Mouse (Mus musculus) limb, embryonic 13.5 days (tissue): Measurements from ENCODE around the gene Padi1. TPM values are rescaled to one million over a fixed set of nuclear protein-coding genes. Genes with fewer than 3 reads are reported as not detected.

Experiments
- ATAC-seq: fragments of 200-750 bp; cut with Nextera tagmentation; 2 replicates; pipeline ENCODE4 v1.8.0; 2017; ENCODE audit warnings: low read depth, moderate number of reproducible peaks, moderate TSS enrichment; ENCODE audit not compliant: low FRiP score
- H3K27ac ChIP-seq: fragments of 300-500 bp; sonication (generic); 2 replicates; pipeline ENCODE4 v1.5.1; 2015; ENCODE audit warnings: inconsistent platforms, mild to moderate bottlenecking, moderate library complexity
- H3K27me3 ChIP-seq: fragments of 300-500 bp; sonication (generic); 2 replicates; pipeline ENCODE4 v1.6.1; 2015; ENCODE audit warnings: mild to moderate bottlenecking, inconsistent platforms
- H3K36me3 ChIP-seq: fragments of 300-500 bp; sonication (generic); 2 replicates; pipeline ENCODE4 v1.6.1; 2015; ENCODE audit warnings: inconsistent platforms, mild to moderate bottlenecking, moderate library complexity
- H3K4me1 ChIP-seq: fragments of 300-500 bp; sonication (generic); 2 replicates; pipeline ENCODE4 v1.6.1; 2015; ENCODE audit warnings: inconsistent platforms
- H3K4me2 ChIP-seq: fragments of 300-500 bp; sonication (generic); replicated peaks from 2 replicates; pipeline ENCODE4 v1.6.1; 2015; ENCODE audit warnings: inconsistent platforms, mild to moderate bottlenecking, moderate library complexity
- H3K4me3 ChIP-seq: fragments of 300-500 bp; sonication (generic); 2 replicates; pipeline ENCODE4 v1.5.1; 2015; ENCODE audit warnings: moderate library complexity, mild to moderate bottlenecking, inconsistent platforms
- H3K9ac ChIP-seq: fragments of 300-500 bp; sonication (generic); 2 replicates; pipeline ENCODE4 v1.6.1; 2015; ENCODE audit warnings: mild to moderate bottlenecking, inconsistent platforms
- H3K9me3 ChIP-seq: fragments of 300-500 bp; sonication (generic); 2 replicates; pipeline ENCODE4 v1.6.1; 2016; ENCODE audit warnings: inconsistent platforms
- WGBS: fragments of 180-500 bp; shearing (Covaris S2); methylation state at CpG from one replicate; pipeline ENCODE4 v1.1.7; 2015; 5-methylcytosine and 5-hydroxymethylcytosine counted together
- polyA plus RNA-seq: library from polyadenylated mRNA; unstranded; fragments of >200 nt; fragmentation: Nextera tagmentation; extraction: Ambion mirVana; gene quantifications from 2 replicates; pipeline ENCODE4 v1.2.1, GENCODE M21; 2015

The Padi1 gene
- polyA plus RNA-seq, 1 experiment from 2014 or later: 0.25 TPM

GRCm38 (mm10) chr4:140836208-140836866, 9.2 kb downstream of the Padi1 start:
- Histone ChIP-seq H3K27me3 (no peaks in the 10 kb centered on the region; the same call in 1 of the 2 replicates), H3K27ac (no peak overlapping the region), H3K4me3 (no peak overlapping the region), H3K4me1 (peaks cover 22% of the 10 kb centered on the region), H3K4me2 (no peak overlapping the region; the same call in 1 of the 2 replicates), H3K9me3 (no peaks in the 10 kb centered on the region), H3K36me3 (no peaks in the 10 kb centered on the region), H3K9ac (no peak overlapping the region)
- ATAC-seq: no peak
- WGBS: 64% methylated on average over 11 of the region's 11 CpGs

GRCm38 (mm10) chr4:140835682-140836081, 9.9 kb downstream of the Padi1 start:
- Histone ChIP-seq H3K4me3 (no peak overlapping the region), H3K27me3 (no peaks in the 10 kb centered on the region; the same call in 1 of the 2 replicates), H3K36me3 (no peaks in the 10 kb centered on the region), H3K9ac (no peak overlapping the region), H3K27ac (no peak overlapping the region), H3K9me3 (no peaks in the 10 kb centered on the region), H3K4me2 (peak overlapping the region; percentile 29; the same call in 1 of the 2 replicates), H3K4me1 (peaks cover 22% of the 10 kb centered on the region)
- ATAC-seq: peak; percentile 16; the same call in 1 of the 2 replicates
- WGBS: 3% methylated on average over 10 of the region's 10 CpGs

GRCm38 (mm10) chr4:140834327-140834934, 11.1 kb downstream of the Padi1 start:
- 63% methylated on average over 6 of the region's 6 CpGs for WGBS
- no peak for ATAC-seq
- Histone ChIP-seq H3K4me2 (no peak overlapping the region), H3K4me3 (no peak overlapping the region), H3K4me1 (peaks cover 22% of the 10 kb centered on the region), H3K27me3 (no peaks in the 10 kb centered on the region; the same call in 1 of the 2 replicates), H3K9ac (no peak overlapping the region), H3K9me3 (no peaks in the 10 kb centered on the region), H3K36me3 (no peaks in the 10 kb centered on the region), H3K27ac (no peak overlapping the region)

- WGBS: 34% methylated on average over 8 of the region's 8 CpGs
- H3K4me2 ChIP-seq: no peak overlapping the region
- no peak overlapping the region for H3K9ac ChIP-seq
- peaks cover 22% of the 10 kb centered on the region for H3K4me1 ChIP-seq
- no peak overlapping the region for H3K4me3 ChIP-seq
- no peaks in the 10 kb centered on the region; the same call in 1 of the 2 replicates for H3K27me3 ChIP-seq
- no peaks in the 10 kb centered on the region for H3K9me3 ChIP-seq
- no peak overlapping the region for H3K27ac ChIP-seq
- H3K36me3 ChIP-seq: no peaks in the 10 kb centered on the region
- no peak for ATAC-seq
Measured at GRCm38 (mm10) chr4:140832821-140833220, 12.8 kb downstream of the Padi1 start.

GRCm38 (mm10) chr4:140831808-140832207, 13.8 kb downstream of the Padi1 start:
- no peaks in the 10 kb centered on the region for H3K36me3 ChIP-seq
- H3K27ac ChIP-seq: no peak overlapping the region
- H3K4me2 ChIP-seq: no peak overlapping the region
- ATAC-seq: no peak
- H3K4me1 ChIP-seq: peaks cover 22% of the 10 kb centered on the region
- 78% methylated on average over 4 of the region's 4 CpGs for WGBS
- no peak overlapping the region for H3K9ac ChIP-seq
- no peaks in the 10 kb centered on the region for H3K9me3 ChIP-seq
- no peak overlapping the region for H3K4me3 ChIP-seq
- H3K27me3 ChIP-seq: no peaks in the 10 kb centered on the region; the same call in 1 of the 2 replicates

GRCm38 (mm10) chr4:140827237-140827636, 18.3 kb downstream of the Padi1 start:
- WGBS: 48% methylated on average over 3 of the region's 3 CpGs
- ATAC-seq: no peak
- H3K4me2 ChIP-seq: no peak overlapping the region
- no peaks in the 10 kb centered on the region; the same call in 1 of the 2 replicates for H3K36me3 ChIP-seq
- no peaks in the 10 kb centered on the region for H3K27me3 ChIP-seq
- no peaks in the 10 kb centered on the region for H3K4me1 ChIP-seq
- H3K27ac ChIP-seq: no peak overlapping the region
- H3K4me3 ChIP-seq: no peak overlapping the region
- H3K9ac ChIP-seq: no peak overlapping the region
- peaks cover 28% of the 10 kb centered on the region for H3K9me3 ChIP-seq

- Histone ChIP-seq H3K27me3 (no peaks in the 10 kb centered on the region), H3K9me3 (peaks cover 33% of the 10 kb centered on the region), H3K4me1 (no peaks in the 10 kb centered on the region), H3K4me3 (no peak overlapping the region), H3K4me2 (no peak overlapping the region), H3K9ac (no peak overlapping the region), H3K27ac (no peak overlapping the region), H3K36me3 (no peaks in the 10 kb centered on the region; the same call in 1 of the 2 replicates)
- WGBS: 59% methylated on average over 11 of the region's 11 CpGs
- ATAC-seq: no peak
Measured at GRCm38 (mm10) chr4:140825942-140826341, 19.6 kb downstream of the Padi1 start.

- no peak overlapping the region for H3K27ac ChIP-seq
- no peak overlapping the region for H3K9ac ChIP-seq
- 76% methylated on average over 5 of the region's 5 CpGs for WGBS
- H3K4me2 ChIP-seq: no peak overlapping the region
- H3K9me3 ChIP-seq: peaks cover 33% of the 10 kb centered on the region
- no peaks in the 10 kb centered on the region; the same call in 1 of the 2 replicates for H3K36me3 ChIP-seq
- H3K4me1 ChIP-seq: no peaks in the 10 kb centered on the region
- H3K27me3 ChIP-seq: no peaks in the 10 kb centered on the region
- ATAC-seq: no peak
- H3K4me3 ChIP-seq: no peak overlapping the region
Measured at GRCm38 (mm10) chr4:140821988-140822387, 23.6 kb downstream of the Padi1 start.

GRCm38 (mm10) chr4:140817413-140817812, 28.2 kb downstream of the Padi1 start:
- Histone ChIP-seq H3K4me2 (no peak overlapping the region), H3K36me3 (no peaks in the 10 kb centered on the region), H3K9me3 (peaks cover 7% of the 10 kb centered on the region), H3K27me3 (no peaks in the 10 kb centered on the region), H3K4me3 (no peak overlapping the region), H3K4me1 (peaks cover 36% of the 10 kb centered on the region), H3K9ac (no peak overlapping the region), H3K27ac (no peak overlapping the region)
- 97% methylated on average over 8 of the region's 8 CpGs for WGBS
- ATAC-seq: no peak

- no peak overlapping the region for H3K27ac ChIP-seq
- no peaks in the 10 kb centered on the region; the same call in 1 of the 2 replicates for H3K9me3 ChIP-seq
Measured at GRCm38 (mm10) chr4:140815996-140816917, 29.3 kb downstream of the Padi1 start.

GRCm38 (mm10) chr4:140815496-140815895, 30.1 kb downstream of the Padi1 start:
- 55% methylated on average over 5 of the region's 5 CpGs for WGBS
- no peaks in the 10 kb centered on the region for H3K36me3 ChIP-seq
- no peak overlapping the region for H3K9ac ChIP-seq
- H3K4me2 ChIP-seq: no peak overlapping the region
- no peak overlapping the region for H3K27ac ChIP-seq
- no peak overlapping the region for H3K4me3 ChIP-seq
- H3K27me3 ChIP-seq: no peaks in the 10 kb centered on the region
- peaks cover 44% of the 10 kb centered on the region for H3K4me1 ChIP-seq
- H3K9me3 ChIP-seq: no peaks in the 10 kb centered on the region; the same call in 1 of the 2 replicates
- ATAC-seq: no peak

More at GRCm38 (mm10) chr4:140815996-140816917, 29.3 kb downstream of the Padi1 start:
- Histone ChIP-seq H3K4me1 (peaks cover 41% of the 10 kb centered on the region), H3K9ac (no peak overlapping the region), H3K4me2 (no peak overlapping the region), H3K4me3 (no peak overlapping the region), H3K27me3 (no peaks in the 10 kb centered on the region), H3K36me3 (no peaks in the 10 kb centered on the region)
- WGBS: 41% methylated on average over 10 of the region's 10 CpGs
- no peak for ATAC-seq
